Mouse (Mus musculus) stomach, embryonic 14.5 days (tissue): ENCODE measurements around the gene Camta2. TPM values are rescaled to one million over a fixed set of nuclear protein-coding genes. Genes with fewer than 3 reads are reported as not detected.

Experiments
- ATAC-seq: fragments of 200-750 bp; cut with Nextera tagmentation; 2 replicates; pipeline ENCODE4 v1.8.0; 2017; ENCODE audit warnings: low read depth, moderate TSS enrichment; ENCODE audit not compliant: insufficient number of reproducible peaks, insufficient read depth, low FRiP score
- H3K27ac ChIP-seq: fragments of 300-500 bp; sonication (generic); 2 replicates; pipeline ENCODE4 v1.5.1; 2014; ENCODE audit warnings: mild to moderate bottlenecking, low read length, moderate library complexity, mixed read lengths
- H3K27me3 ChIP-seq: fragments of 300-500 bp; sonication (generic); 2 replicates; pipeline ENCODE4 v1.6.1; 2014; ENCODE audit warnings: low read length, control low read depth, mixed read lengths; ENCODE audit not compliant: control insufficient read depth, insufficient read depth
- H3K36me3 ChIP-seq: fragments of 300-500 bp; sonication (generic); 2 replicates; pipeline ENCODE4 v1.6.1; 2014; ENCODE audit warnings: mild to moderate bottlenecking, control low read depth, low read length, moderate library complexity, mixed read lengths; ENCODE audit not compliant: control insufficient read depth, insufficient read depth
- H3K4me1 ChIP-seq: fragments of 300-500 bp; sonication (generic); 2 replicates; pipeline ENCODE4 v1.6.1; 2014; ENCODE audit warnings: low read length, control low read depth, mixed read lengths; ENCODE audit not compliant: control insufficient read depth, insufficient read depth
- H3K4me2 ChIP-seq: fragments of 300-500 bp; sonication (generic); replicated peaks from 2 replicates; pipeline ENCODE4 v1.6.1; 2014; ENCODE audit warnings: low read depth, low read length, control low read depth
- H3K4me3 ChIP-seq: fragments of 300-500 bp; sonication (generic); 2 replicates; pipeline ENCODE4 v1.5.1; 2014; ENCODE audit warnings: low read depth, low read length, control low read depth
- H3K9ac ChIP-seq: fragments of 300-500 bp; sonication (generic); replicated peaks from 2 replicates; pipeline ENCODE4 v1.6.1; 2014; ENCODE audit warnings: low read depth, mild to moderate bottlenecking, control low read depth, low read length, moderate library complexity, mixed read lengths
- H3K9me3 ChIP-seq: fragments of 300-500 bp; sonication (generic); 2 replicates; pipeline ENCODE4 v1.6.1; 2016; ENCODE audit warnings: low read depth, low read length, control low read depth; ENCODE audit not compliant: control insufficient read depth
- WGBS: fragments of 180-500 bp; shearing (Covaris S2); extraction: QIAGEN DNeasy Blood & Tissue Kit; methylation state at CpG from one replicate; pipeline ENCODE4 v1.1.7; 2014; 5-methylcytosine and 5-hydroxymethylcytosine counted together
- polyA plus RNA-seq: library from polyadenylated mRNA; unstranded; fragments of >200 nt; fragmentation: Nextera tagmentation; extraction: Ambion mirVana; gene quantifications from 2 replicates; pipeline ENCODE4 v1.2.1, GENCODE M21; 2014

Gene Camta2
- polyA plus RNA-seq, 1 experiment from 2014 or later, result 19.2 TPM

DNA sequence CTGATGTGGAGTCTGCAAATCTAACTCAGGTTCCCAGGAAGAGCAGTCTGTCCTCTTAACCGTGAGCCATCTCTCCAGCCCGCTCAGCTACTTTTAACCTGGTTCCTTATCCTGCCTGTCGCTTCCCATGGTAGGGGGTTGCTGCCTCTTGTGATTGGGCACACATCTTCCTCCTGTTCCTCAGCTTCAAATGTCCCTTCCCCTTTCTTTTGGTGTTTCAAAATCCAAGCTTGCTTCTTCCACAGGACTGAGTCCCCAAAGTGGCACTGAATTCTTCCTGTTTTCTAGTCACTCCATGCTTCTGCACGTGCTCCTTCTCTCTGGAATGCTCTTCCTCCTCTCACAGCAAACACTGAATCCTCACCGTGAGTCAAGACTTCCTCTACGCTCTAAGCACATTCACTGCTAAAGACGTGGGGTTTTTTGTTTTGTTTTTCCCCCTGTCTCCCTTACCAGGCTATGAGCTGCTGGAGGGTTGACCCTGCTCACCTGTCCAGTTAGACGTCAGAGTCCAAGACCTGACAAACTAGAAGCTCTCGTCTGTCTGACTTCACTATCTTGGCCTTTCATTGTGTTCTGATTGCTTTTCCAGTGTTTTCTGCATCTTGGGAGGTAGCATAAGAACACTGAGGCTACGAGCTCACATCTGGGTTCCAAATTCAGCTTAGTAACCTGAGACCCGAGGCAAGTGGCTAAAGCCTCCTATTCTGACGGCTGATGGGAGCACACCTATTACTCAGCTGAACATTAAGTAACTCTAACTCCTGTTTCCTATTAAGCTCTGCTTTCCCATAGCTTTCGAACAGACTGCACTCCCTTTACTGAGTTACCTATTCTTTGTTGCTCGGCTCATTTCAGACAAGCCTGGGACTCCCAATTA is 20.4 kb downstream of the Camta2 start:
- H3K4me1 ChIP-seq, result peaks cover 19% of the 10 kb centered on the region
- peak overlapping the region; percentile 71; the same call in 1 of the 2 replicates for H3K27ac ChIP-seq
- peak overlapping the region; percentile 60 for H3K4me2 ChIP-seq
- peak overlapping the region; percentile 37 for H3K9ac ChIP-seq
- H3K27me3 ChIP-seq, result no peaks in the 10 kb centered on the region
- H3K9me3 ChIP-seq, result no peaks in the 10 kb centered on the region
- no peak for ATAC-seq
- WGBS, result 61% methylated on average over 14 of the region's 14 CpGs
- peak overlapping the region; percentile 64 for H3K4me3 ChIP-seq
- peaks cover 33% of the 10 kb centered on the region for H3K36me3 ChIP-seq

DNA sequence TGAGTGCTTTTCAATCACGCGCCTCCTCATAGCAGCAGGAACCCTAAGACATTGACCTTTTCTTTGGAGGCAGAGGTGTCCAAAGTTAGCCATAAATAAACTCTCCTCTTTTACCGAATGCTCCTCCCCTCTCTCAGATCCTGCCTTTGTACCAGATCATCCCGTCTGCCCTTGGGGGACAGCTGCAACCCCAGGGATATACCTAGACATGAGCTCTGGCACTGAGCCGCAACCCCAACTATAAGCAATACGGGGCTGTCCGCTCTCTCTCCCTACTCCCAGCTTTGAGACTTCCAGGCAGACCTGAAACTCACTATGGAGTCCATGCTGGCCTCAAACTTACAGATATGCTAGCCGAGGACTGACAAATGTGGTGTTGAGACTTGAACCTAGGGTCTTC is 21.2 kb downstream of the Camta2 start:
- Histone ChIP-seq H3K9ac (no peak overlapping the region), H3K27me3 (no peaks in the 10 kb centered on the region), H3K36me3 (peaks cover 35% of the 10 kb centered on the region), H3K4me1 (peaks cover 19% of the 10 kb centered on the region), H3K4me3 (no peak overlapping the region), H3K9me3 (no peaks in the 10 kb centered on the region), H3K27ac (no peak overlapping the region), H3K4me2 (no peak overlapping the region)
- ATAC-seq, result no peak
- 92% methylated on average over 8 of the region's 8 CpGs for WGBS

DNA sequence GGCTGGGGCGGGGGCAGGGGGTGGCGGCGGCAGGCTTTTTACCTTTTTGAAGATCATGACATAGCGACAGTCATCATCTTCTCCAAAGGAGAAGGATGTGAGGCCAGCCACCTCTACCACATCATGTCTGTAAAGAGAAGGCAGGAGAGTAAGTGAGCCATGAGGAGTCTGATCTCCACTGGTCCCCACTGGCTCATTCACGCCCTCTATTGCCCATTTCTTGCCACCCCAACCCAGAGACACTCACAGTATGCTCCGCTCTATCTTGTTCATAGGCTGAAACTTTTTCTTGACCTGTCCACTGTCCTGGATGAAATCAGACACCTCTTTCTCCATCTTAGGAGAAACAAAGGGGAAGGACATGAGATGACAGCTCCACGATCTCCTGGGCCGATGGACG is 23.2 kb downstream of the Camta2 start:
- no peak overlapping the region for H3K4me3 ChIP-seq
- H3K36me3 ChIP-seq, result peaks cover 35% of the 10 kb centered on the region
- peaks cover 8% of the 10 kb centered on the region; the same call in 1 of the 2 replicates for H3K4me1 ChIP-seq
- no peak overlapping the region for H3K4me2 ChIP-seq
- no peaks in the 10 kb centered on the region for H3K27me3 ChIP-seq
- no peaks in the 10 kb centered on the region for H3K9me3 ChIP-seq
- H3K9ac ChIP-seq, result no peak overlapping the region
- 90% methylated on average over 9 of the region's 9 CpGs for WGBS
- H3K27ac ChIP-seq, result no peak overlapping the region
- no peak for ATAC-seq

DNA sequence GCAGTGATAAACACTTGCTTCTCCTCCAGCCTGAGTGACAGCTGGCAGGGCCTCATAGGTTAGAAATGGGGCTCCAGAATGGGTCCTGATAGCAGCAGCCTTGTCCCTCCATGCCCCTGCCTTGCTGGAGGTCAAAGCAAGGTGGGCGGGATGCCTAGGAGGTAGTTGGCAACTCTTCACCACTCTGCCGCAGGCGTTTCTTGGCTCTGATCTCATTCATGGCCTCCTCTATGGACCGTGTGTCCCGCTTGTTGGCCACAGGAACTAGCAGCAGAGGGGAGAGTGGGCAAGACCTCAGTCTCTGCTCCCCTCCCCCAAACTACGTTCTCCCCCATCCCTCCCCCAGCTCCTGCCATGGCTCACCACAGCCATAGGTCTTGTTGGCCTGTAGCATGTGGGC is 23.9 kb downstream of the Camta2 start:
- H3K4me1 ChIP-seq, result peaks cover 8% of the 10 kb centered on the region; the same call in 1 of the 2 replicates
- no peak overlapping the region for H3K27ac ChIP-seq
- no peaks in the 10 kb centered on the region for H3K9me3 ChIP-seq
- no peak overlapping the region for H3K9ac ChIP-seq
- no peak overlapping the region for H3K4me2 ChIP-seq
- no peaks in the 10 kb centered on the region for H3K27me3 ChIP-seq
- H3K4me3 ChIP-seq, result no peak overlapping the region
- WGBS, result 94% methylated on average over 6 of the region's 6 CpGs
- peaks cover 35% of the 10 kb centered on the region for H3K36me3 ChIP-seq
- no peak for ATAC-seq

DNA sequence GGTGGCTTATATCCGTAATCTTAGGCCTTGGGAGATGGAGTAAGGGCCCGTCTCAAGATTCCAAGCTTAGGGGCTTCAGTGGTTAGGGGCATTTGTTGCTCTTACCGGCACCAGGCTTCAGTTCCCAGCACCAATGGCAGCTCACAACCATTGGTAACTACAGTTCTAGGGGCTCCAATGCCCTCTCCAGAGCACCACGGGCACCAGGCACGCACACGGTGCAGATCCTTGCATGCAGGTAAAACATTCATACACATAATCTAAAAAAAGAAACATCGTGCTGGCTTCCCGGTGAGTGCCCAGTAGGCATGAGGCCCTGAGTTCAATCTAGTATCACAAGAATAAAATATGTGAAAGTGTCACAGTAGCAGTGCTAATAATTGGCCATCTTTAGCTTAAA is 24.8 kb downstream of the Camta2 start:
- Histone ChIP-seq H3K4me3 (no peak overlapping the region), H3K27ac (no peak overlapping the region), H3K36me3 (peaks cover 35% of the 10 kb centered on the region), H3K4me2 (no peak overlapping the region), H3K27me3 (no peaks in the 10 kb centered on the region), H3K9me3 (no peaks in the 10 kb centered on the region), H3K4me1 (peaks cover 8% of the 10 kb centered on the region; the same call in 1 of the 2 replicates), H3K9ac (no peak overlapping the region)
- ATAC-seq, result no peak
- WGBS, result 91% methylated on average over 8 of the region's 8 CpGs

DNA sequence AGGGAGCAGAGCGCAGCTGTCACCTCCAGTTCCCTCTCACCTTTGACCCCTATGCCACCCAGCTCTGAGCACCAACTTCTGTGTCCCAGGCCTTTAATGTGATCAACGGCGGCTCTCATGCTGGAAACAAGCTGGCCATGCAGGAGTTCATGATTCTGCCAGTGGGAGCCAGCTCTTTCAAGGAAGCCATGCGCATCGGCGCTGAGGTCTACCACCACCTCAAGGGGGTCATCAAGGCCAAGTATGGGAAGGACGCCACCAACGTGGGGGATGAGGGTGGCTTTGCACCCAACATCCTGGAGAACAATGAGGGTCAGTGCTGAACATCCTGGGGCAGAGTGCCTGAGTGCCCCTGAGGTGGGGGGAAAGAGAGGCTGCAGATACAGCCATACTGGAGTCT is 27.3 kb downstream of the Camta2 start:
- Histone ChIP-seq H3K4me1 (peaks cover 14% of the 10 kb centered on the region), H3K4me2 (no peak overlapping the region), H3K27ac (no peak overlapping the region), H3K4me3 (no peak overlapping the region), H3K9ac (no peak overlapping the region), H3K27me3 (no peaks in the 10 kb centered on the region), H3K9me3 (no peaks in the 10 kb centered on the region), H3K36me3 (peaks cover 35% of the 10 kb centered on the region)
- ATAC-seq, result no peak
- 83% methylated on average over 8 of the region's 8 CpGs for WGBS

DNA sequence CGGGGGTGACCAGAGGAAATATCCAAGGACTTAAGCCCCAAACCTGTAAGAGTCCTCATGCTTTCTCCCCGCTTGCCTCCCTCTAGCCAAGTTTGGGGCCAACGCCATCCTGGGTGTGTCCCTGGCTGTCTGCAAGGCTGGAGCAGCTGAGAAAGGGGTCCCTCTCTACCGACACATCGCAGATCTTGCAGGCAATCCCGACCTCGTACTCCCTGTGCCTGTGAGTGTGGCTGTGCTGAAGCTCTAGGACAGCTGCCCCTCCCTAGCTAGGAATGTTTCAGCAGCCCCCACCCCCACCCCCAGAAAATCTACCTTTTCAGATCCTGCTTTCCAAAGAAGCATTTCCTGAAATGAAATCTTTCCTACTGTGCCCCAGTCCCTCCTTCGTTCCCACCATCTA is 29.0 kb downstream of the Camta2 start:
- Histone ChIP-seq H3K9me3 (no peaks in the 10 kb centered on the region), H3K9ac (no peak overlapping the region), H3K4me3 (no peak overlapping the region), H3K36me3 (peaks cover 19% of the 10 kb centered on the region), H3K4me1 (peaks cover 14% of the 10 kb centered on the region), H3K4me2 (no peak overlapping the region), H3K27me3 (no peaks in the 10 kb centered on the region), H3K27ac (no peak overlapping the region)
- no peak for ATAC-seq
- 62% methylated on average over 8 of the region's 8 CpGs for WGBS

DNA sequence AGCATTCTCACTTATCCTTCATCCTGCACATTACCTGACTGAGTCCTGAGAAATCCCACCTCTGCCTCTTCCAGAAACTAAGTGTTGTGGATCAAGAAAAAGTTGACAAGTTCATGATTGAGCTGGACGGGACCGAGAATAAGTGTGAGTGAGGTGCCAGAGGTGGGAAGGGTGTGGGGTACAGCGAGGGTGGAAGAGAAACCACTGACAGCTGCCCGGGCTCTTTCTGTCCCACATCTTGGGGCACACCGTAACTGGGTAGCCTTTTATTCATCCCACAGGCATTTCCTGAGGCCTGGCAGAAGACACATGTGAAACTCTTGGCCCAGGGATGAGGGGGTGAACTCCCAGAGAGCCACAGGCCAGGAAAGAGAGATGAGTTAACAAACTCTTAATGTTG is 29.4 kb downstream of the Camta2 start:
- H3K4me3 ChIP-seq, result no peak overlapping the region
- H3K27ac ChIP-seq, result no peak overlapping the region
- no peaks in the 10 kb centered on the region for H3K9me3 ChIP-seq
- WGBS, result 77% methylated on average over 5 of the region's 5 CpGs
- no peaks in the 10 kb centered on the region for H3K27me3 ChIP-seq
- H3K9ac ChIP-seq, result no peak overlapping the region
- no peak for ATAC-seq
- no peak overlapping the region for H3K4me2 ChIP-seq
- H3K4me1 ChIP-seq, result peaks cover 14% of the 10 kb centered on the region
- peaks cover 15% of the 10 kb centered on the region for H3K36me3 ChIP-seq
